Mouse (Mus musculus): ENCODE measurements at regions not wholly inside any gene's neighbourhood (a gene's known extent, or its start where the extent isn't known, plus 50 kb on each side); places are given as distances from the start of the nearest gene placed in this dataset.
"Not testable (repeated sequence)": the region's sequence is repeated elsewhere in the genome, so short reads cannot be mapped to it uniquely, and the experiment has no call there.

DNA sequence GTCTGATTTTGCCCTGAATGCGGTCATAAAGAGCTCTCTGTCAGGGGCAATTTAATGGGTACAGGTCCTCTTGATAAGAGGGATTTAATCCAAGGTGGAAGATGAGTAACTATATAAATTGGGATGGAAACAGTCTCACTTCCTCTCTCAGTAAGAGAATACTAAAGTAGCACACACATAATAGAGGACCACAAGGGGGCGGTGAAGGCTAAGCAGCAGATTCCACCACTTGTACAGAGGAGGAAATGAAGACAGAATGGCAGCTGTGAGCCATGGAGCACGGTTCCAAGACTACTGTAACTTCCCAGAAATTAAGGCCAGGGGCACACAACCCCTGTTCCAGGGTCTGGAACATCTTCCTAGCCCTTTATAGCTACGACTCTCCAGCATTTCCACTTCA, 262.6 kb upstream of the Ywhaq start:
- WGBS, result 44% methylated on average over 4 of the region's 4 CpGs
- H3K36me3 ChIP-seq (replicated peaks); DNase-seq (ENCODE audit: extremely low spot score, low spot score); H3K27ac ChIP-seq; H3K27me3 ChIP-seq (ENCODE audit: poor library complexity, severe bottlenecking); H3K9me3 ChIP-seq; H3K4me1 ChIP-seq; H3K4me3 ChIP-seq: not testable (repeated sequence)

DNA sequence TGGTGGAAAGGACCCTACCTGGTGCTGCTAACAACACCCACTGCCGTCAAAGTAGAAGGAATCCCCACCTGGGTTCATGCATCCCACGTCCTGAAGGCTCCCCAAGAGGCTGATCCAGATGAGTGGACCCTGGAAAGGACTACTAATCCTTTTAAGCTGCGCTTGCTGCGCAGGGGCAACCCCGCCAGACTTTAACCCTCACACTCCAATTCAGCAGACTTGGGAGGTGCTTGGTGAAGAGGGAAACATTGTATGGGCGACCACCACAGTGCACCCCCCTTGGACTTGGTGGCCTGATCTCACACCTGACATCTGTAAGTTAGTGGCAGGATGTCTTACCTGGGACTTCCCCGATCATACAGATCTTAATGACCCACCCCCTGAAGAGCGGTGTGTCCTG, 231.9 kb upstream of the Ywhaq start:
- H3K36me3 ChIP-seq (replicated peaks); H3K27ac ChIP-seq; DNase-seq (ENCODE audit: extremely low spot score, low spot score); H3K27me3 ChIP-seq (ENCODE audit: poor library complexity, severe bottlenecking); H3K4me3 ChIP-seq; H3K4me1 ChIP-seq: not testable (repeated sequence)
- WGBS, result 88% methylated on average over 8 of the region's 8 CpGs
- peaks cover 97% of the 10 kb centered on the region for H3K9me3 ChIP-seq

DNA sequence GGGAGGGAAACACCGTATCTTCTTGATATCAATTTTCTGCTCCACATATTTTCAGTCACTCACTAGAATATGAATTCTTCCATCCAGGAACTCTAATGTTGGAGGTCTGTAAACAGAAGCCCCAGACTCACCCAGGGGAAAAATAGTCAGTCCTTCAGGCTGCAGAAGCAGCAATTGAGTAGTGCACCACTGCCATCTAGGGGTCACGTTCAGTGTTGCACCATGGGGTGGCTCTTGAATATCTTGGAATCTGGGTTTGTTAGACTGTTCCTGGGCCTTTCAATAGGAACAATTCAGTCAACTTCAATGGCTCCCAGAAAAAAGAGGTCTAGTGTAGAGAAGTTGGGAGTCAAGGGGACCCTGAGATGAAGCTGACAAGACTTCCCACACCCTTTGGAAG, 196.3 kb upstream of the Ywhaq start:
- not testable (repeated sequence) for H3K4me1 ChIP-seq; H3K36me3 ChIP-seq (replicated peaks); H3K4me3 ChIP-seq; H3K27me3 ChIP-seq (ENCODE audit: poor library complexity, severe bottlenecking); H3K27ac ChIP-seq
- whole genome bisulfite sequencing, result 12% methylated on average over 2 of the region's 2 CpGs
- DNase-seq (ENCODE audit: extremely low spot score, low spot score), result peak; percentile 63
- peaks cover 20% of the 10 kb centered on the region; the same call in 1 of the 2 replicates for H3K9me3 ChIP-seq

DNA sequence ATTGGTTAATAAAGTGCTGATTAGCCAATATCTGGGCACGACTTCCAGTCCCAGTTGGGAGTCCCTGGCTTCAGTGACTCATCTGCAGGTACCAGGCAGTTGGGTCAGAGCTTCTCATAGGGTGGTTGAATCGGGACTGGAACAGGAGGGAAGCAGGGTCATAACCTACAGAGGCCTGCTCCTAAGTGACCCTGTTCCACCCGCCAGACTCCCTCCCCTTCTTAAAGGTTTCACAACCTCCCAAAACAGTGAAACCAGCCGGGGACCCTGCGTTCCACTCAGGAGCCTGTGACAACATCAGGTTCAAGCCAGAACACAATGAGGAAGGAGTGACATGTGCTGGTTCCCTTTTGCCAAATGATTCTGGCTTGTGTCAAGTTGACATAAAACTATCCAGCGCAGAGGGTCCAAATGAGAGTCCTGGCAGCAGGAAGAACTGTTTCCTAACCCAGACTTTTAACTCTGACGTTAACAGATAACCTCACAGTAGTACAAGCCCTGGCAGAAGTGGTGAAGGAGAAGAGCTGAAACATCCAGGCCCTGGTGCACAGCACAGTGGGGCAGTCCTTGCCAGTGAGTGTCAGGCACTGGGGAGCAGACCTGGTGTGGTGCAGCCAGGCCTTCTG, 151.1 kb upstream of the Ywhaq start:
- H3K27me3 ChIP-seq (ENCODE audit: poor library complexity, severe bottlenecking), result no peaks in the 10 kb centered on the region
- no peak for DNase-seq (ENCODE audit: extremely low spot score, low spot score)
- H3K36me3 ChIP-seq (replicated peaks), result no peaks in the 10 kb centered on the region
- H3K9me3 ChIP-seq, result peaks cover 16% of the 10 kb centered on the region; the same call in 1 of the 2 replicates
- H3K27ac ChIP-seq, result no peak overlapping the region
- 84% methylated on average over 7 of the region's 7 CpGs for WGBS
- no peak overlapping the region for H3K4me3 ChIP-seq
- no peaks in the 10 kb centered on the region for H3K4me1 ChIP-seq

DNA sequence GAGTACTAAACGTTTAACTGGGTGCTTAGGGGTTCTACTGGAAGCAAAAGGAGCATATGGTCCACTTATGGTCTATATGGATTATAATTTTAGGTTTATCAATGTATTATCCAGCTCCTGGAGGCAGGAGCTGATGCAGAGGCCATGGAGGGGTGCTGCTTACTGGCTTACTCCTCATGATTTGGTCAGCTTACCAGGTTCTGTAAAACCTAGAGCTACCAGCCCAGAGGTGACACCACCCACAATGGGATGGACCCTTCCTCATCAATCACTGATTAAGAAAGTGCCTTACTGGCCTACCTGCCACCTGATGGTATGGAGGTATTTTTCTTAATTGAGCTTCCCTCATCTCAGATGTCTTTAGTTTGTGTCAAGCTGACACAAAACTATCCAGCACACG, 126.5 kb upstream of the Ywhaq start:
- H3K27ac ChIP-seq; H3K4me3 ChIP-seq; H3K4me1 ChIP-seq; H3K9me3 ChIP-seq; H3K27me3 ChIP-seq (ENCODE audit: poor library complexity, severe bottlenecking); H3K36me3 ChIP-seq (replicated peaks); DNase-seq (ENCODE audit: extremely low spot score, low spot score): not testable (repeated sequence)
- 56% methylated on average over 2 of the region's 2 CpGs for WGBS

DNA sequence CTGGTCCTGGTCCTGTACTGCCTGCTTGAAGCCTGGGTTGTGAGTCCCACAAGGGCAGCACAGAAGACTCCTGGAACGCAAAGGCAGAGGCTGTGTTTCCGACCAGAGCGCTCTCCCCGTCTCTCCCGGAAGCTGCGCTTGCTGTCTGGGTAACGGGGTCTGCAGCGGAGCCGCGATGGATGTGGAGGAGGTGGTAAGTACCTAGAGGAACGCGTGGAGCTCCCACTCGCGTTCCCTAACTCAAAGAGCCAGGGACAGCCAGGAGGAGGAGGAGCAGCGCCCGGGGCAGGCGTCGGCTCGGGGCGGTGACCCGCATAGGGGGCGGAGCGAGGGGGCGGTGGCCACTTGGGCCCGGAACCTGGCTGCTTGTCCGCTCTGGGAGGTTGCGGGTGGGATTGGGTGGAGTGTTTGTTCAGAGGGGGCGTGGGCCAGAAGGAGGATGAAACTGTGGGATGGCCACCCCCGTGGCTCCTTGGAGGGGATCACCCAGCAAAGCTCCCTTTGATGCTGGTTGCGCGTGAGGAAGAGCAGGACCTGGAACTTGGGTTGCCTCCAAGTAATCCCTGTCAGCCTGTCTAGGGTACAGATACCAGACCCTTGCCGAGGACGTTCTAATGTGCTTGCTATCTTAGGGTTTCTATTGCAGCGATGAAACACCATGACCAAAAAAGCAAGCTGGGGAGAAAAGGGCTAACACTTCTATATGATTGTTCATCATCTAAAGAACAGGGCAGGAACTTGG, 125.9 kb upstream of the Ywhaq start:
- WGBS, result 5% methylated on average over 34 of the region's 34 CpGs
- H3K4me3 ChIP-seq, result peak overlapping the region; percentile 63
- H3K9me3 ChIP-seq; H3K27me3 ChIP-seq (ENCODE audit: poor library complexity, severe bottlenecking); H3K4me1 ChIP-seq; H3K36me3 ChIP-seq (replicated peaks): not testable (repeated sequence)
- H3K27ac ChIP-seq, result peak overlapping the region; percentile 77
- DNase-seq (ENCODE audit: extremely low spot score, low spot score), result peak; percentile 29

DNA sequence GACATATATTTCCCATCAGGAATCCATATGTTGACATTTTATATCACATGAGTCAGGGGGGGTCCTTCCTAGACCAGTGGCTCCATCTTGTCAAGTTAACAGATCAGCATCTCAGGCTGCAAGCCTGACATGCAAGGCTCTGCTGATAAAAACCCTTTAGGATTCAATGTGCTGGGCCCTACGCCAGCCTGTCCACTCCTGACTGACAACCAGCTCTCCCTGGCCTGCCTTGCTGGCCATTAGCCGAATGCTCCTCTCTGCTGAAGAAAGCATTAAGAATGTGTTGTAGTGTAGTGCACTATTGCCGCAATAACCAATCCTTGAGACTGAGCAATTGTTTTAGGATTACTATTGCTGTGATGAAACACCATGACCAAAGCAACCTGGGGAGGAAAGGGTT, 114.3 kb upstream of the Ywhaq start:
- Histone ChIP-seq H3K36me3 (replicated peaks) (no peaks in the 10 kb centered on the region), H3K4me3 (no peak overlapping the region), H3K27ac (no peak overlapping the region), H3K9me3 (peaks cover 11% of the 10 kb centered on the region; the same call in 1 of the 2 replicates), H3K4me1 (no peaks in the 10 kb centered on the region), H3K27me3 (ENCODE audit: poor library complexity, severe bottlenecking) (no peaks in the 10 kb centered on the region)
- WGBS, result 88% methylated on average over 3 of the region's 3 CpGs
- DNase-seq (ENCODE audit: extremely low spot score, low spot score), result no peak

DNA sequence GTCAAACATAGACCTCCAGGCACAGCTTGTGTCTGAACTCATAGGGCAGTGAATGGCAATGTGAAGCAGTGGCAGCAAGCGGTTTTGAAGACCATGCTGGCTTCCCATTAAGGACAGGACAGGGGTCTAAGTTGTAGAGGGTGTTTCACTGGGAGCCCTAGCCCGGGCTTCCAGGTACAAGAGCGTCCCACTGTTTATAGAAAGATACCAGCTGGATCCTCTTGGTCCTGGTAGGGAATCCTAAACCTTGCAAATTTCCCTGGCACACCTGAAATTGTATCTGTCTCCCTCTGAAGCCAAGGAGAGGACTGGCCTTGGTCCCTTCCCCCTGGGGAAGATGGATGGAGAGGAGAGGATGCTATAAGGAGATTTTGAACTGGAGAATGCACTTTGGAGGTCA, 111.9 kb upstream of the Ywhaq start:
- DNase-seq (ENCODE audit: extremely low spot score, low spot score); H3K4me1 ChIP-seq; H3K27me3 ChIP-seq (ENCODE audit: poor library complexity, severe bottlenecking); H3K27ac ChIP-seq; H3K36me3 ChIP-seq (replicated peaks); H3K4me3 ChIP-seq: not testable (repeated sequence)
- WGBS, result 80% methylated on average over 3 of the region's 3 CpGs
- peaks cover 11% of the 10 kb centered on the region; the same call in 1 of the 2 replicates for H3K9me3 ChIP-seq

DNA sequence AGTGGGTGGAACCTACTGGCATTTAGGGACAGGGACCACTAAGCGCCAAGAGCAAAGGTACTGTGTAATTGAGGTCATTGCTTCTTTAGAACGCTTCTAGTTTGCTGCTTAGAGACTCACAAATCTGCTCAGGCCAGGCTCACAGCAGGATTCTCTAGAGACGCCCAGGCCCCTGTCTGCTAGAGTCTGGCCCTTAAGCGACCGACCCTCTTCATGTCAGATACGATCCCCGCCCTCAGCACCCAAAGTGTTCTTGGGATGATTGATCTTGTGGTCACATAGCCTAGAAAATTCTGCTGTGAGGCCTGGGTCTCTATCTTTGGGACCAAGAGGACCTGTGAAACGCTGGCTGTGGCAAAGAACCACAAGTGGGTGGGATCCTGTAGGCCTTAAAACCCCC, 109.9 kb upstream of the Ywhaq start:
- DNase-seq (ENCODE audit: extremely low spot score, low spot score); H3K4me3 ChIP-seq; H3K9me3 ChIP-seq; H3K27ac ChIP-seq; H3K4me1 ChIP-seq; H3K36me3 ChIP-seq (replicated peaks); H3K27me3 ChIP-seq (ENCODE audit: poor library complexity, severe bottlenecking): not testable (repeated sequence)
- 86% methylated on average over 8 of the region's 8 CpGs for WGBS

DNA sequence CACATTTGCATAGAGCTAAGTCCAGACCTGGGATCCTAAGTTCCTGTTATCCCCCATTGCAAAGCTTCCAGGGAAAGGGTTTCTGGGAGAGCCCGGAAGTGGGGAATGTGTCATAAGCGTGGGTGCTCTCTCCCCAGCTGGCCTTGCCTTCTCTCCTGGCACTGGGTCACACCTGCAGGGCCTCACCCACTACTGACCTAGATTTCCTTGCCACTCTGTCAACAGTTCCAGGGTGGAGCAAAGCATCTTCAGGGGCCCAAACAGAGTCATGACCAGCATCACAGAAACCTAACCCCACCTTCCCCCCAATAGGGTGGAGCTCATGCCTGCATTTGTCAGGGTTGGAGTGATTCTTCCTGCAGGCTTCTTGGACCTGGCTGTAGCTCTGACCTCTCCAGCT, 109.5 kb upstream of the Ywhaq start:
- not testable (repeated sequence) for H3K36me3 ChIP-seq (replicated peaks); H3K4me1 ChIP-seq; H3K9me3 ChIP-seq; DNase-seq (ENCODE audit: extremely low spot score, low spot score); H3K27ac ChIP-seq; H3K4me3 ChIP-seq; H3K27me3 ChIP-seq (ENCODE audit: poor library complexity, severe bottlenecking)
- WGBS, result 88% methylated on average over 2 of the region's 2 CpGs

DNA sequence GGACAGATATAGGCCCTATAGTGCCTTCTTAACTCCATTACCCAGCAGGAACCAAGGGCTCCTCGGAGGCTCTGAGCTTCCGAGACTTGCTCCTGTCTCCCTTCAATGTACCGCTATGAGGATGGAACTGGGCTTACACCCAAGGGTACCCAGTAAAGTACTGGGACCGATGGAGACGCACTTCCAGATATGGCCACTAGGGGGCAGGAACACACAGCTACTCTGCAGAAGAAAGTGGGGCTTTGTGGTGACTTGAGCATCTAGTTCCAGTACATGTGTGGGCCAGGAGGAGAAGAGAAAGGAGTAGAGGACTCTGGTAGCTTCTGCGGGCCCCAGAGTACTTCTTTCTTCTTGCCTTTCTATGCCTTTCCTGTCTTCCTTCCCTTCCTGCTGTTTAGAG, 108.1 kb upstream of the Ywhaq start:
- 35% methylated on average over 6 of the region's 6 CpGs for WGBS
- not testable (repeated sequence) for H3K27ac ChIP-seq; H3K4me1 ChIP-seq; H3K36me3 ChIP-seq (replicated peaks); DNase-seq (ENCODE audit: extremely low spot score, low spot score); H3K4me3 ChIP-seq; H3K9me3 ChIP-seq; H3K27me3 ChIP-seq (ENCODE audit: poor library complexity, severe bottlenecking)

DNA sequence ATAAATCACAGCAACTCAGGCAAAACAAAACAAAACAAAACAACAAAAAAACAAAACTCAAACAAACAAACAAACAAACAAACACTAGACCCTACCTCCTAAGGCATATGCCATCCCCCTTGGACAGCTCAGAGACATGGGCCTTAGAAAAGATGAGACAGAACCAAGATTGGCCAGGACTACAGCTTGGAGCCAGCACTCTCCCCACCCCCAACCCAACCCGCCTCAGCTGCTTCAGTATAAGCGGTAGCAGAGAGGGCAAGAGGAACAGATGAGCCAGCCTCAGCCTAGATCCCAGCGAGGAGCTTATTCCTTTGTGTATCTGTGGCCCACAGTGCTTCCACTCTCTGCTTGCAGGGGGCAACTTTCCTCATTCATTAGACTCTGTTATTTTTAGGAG, 105.2 kb upstream of the Ywhaq start:
- DNase-seq (ENCODE audit: extremely low spot score, low spot score), result no peak
- WGBS, result 53% methylated on average over 3 of the region's 3 CpGs
- no peak overlapping the region for H3K4me3 ChIP-seq
- H3K4me1 ChIP-seq, result 0 out of 2 replicates have a peak, but pooled peaks cover 16% of the 10 kb centered on the region
- H3K9me3 ChIP-seq, result peaks cover 3% of the 10 kb centered on the region; the same call in 1 of the 2 replicates
- H3K27ac ChIP-seq, result no peak overlapping the region
- no peaks in the 10 kb centered on the region for H3K36me3 ChIP-seq (replicated peaks)
- no peaks in the 10 kb centered on the region for H3K27me3 ChIP-seq (ENCODE audit: poor library complexity, severe bottlenecking)

DNA sequence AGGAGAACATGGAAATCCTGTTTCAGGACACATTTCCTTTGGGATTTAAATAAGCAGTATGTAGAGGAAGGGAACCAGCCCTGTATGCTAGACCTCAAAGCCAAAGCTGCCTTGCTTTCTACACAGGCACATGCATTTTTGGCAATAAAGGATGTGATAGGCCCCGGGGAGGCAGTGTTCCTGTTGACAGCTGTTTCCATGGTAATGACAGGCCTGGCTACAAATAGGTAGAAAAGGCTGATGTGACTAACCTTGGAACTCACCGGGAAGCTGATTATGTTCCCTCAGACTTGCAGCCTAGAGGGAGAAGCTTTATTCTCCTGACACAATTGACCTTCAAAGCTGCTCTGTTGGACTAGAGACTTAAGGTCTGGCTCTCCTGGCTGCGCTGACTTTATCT, 101.6 kb upstream of the Ywhaq start:
- Histone ChIP-seq H3K27ac (no peak overlapping the region), H3K36me3 (replicated peaks) (no peaks in the 10 kb centered on the region), H3K9me3 (peaks cover 14% of the 10 kb centered on the region), H3K4me3 (no peak overlapping the region), H3K4me1 (0 out of 2 replicates have a peak, but pooled peaks cover 16% of the 10 kb centered on the region), H3K27me3 (ENCODE audit: poor library complexity, severe bottlenecking) (no peaks in the 10 kb centered on the region)
- no peak for DNase-seq (ENCODE audit: extremely low spot score, low spot score)
- 49% methylated on average over 3 of the region's 3 CpGs for WGBS
